Mouse (Mus musculus): ENCODE measurements around the gene AY358078. TPM values are rescaled to one million over a fixed set of nuclear protein-coding genes. Genes with fewer than 3 reads are reported as not detected.
"Not testable (repeated sequence)": the region's sequence is repeated elsewhere in the genome, so short reads cannot be mapped to it uniquely, and the experiment has no call there.

The AY358078 gene
- polyA plus RNA-seq, 1 experiment from 2014 or later: not detected

- Histone ChIP-seq H3K36me3 (ENCODE audit: insufficient read depth, low read length) (no peaks in the 10 kb centered on the region), H3K4me3 (ENCODE audit: low read length) (no peak overlapping the region), H3K4me1 (ENCODE audit: insufficient read depth, low read length) (no peaks in the 10 kb centered on the region), H3K27ac (ENCODE audit: low read length) (no peak overlapping the region), H3K9me3 (ENCODE audit: low read length) (no peaks in the 10 kb centered on the region), H3K9ac (replicated peaks; ENCODE audit: low read length) (no peak overlapping the region), H3K27me3 (ENCODE audit: insufficient read depth, low read length) (no peaks in the 10 kb centered on the region), H3K4me2 (replicated peaks; ENCODE audit: low read depth, low read length) (no peak overlapping the region)
- no peak for ATAC-seq (ENCODE audit: low FRiP score, low TSS enrichment)
- 58% methylated on average over 1 of the region's 1 CpGs for WGBS
Observed at GRCm38 (mm10) chr14:51826625-51827024, 26.8 kb downstream of the AY358078 start.

GRCm38 (mm10) chr14:51827842-51828241 is 28.0 kb downstream of the AY358078 start:
- 21% methylated on average over 5 of the region's 5 CpGs for WGBS
- not testable (repeated sequence) for H3K27ac ChIP-seq (ENCODE audit: low read length); H3K36me3 ChIP-seq (ENCODE audit: insufficient read depth, low read length); H3K27me3 ChIP-seq (ENCODE audit: insufficient read depth, low read length); H3K4me2 ChIP-seq (replicated peaks; ENCODE audit: low read depth, low read length); H3K9ac ChIP-seq (replicated peaks; ENCODE audit: low read length); H3K4me1 ChIP-seq (ENCODE audit: insufficient read depth, low read length); H3K9me3 ChIP-seq (ENCODE audit: low read length); H3K4me3 ChIP-seq (ENCODE audit: low read length)
- peak; percentile 67; the same call in 1 of the 2 replicates for ATAC-seq (ENCODE audit: low FRiP score, low TSS enrichment)

- no peak overlapping the region for H3K9ac ChIP-seq (replicated peaks; ENCODE audit: low read length)
- WGBS: 74% methylated on average over 6 of the region's 6 CpGs
Observed at GRCm38 (mm10) chr14:51829188-51829587, 29.3 kb downstream of the AY358078 start.

GRCm38 (mm10) chr14:51838480-51838879 is 38.6 kb downstream of the AY358078 start:
- WGBS: 26% methylated on average over 2 of the region's 2 CpGs
- H3K9ac ChIP-seq (replicated peaks; ENCODE audit: low read length); H3K36me3 ChIP-seq (ENCODE audit: insufficient read depth, low read length); H3K9me3 ChIP-seq (ENCODE audit: low read length); ATAC-seq (ENCODE audit: low FRiP score, low TSS enrichment); H3K4me1 ChIP-seq (ENCODE audit: insufficient read depth, low read length); H3K4me2 ChIP-seq (replicated peaks; ENCODE audit: low read depth, low read length); H3K27me3 ChIP-seq (ENCODE audit: insufficient read depth, low read length); H3K27ac ChIP-seq (ENCODE audit: low read length); H3K4me3 ChIP-seq (ENCODE audit: low read length): not testable (repeated sequence)

More at GRCm38 (mm10) chr14:51829188-51829587, 29.3 kb downstream of the AY358078 start:
- H3K27me3 ChIP-seq (ENCODE audit: insufficient read depth, low read length): no peaks in the 10 kb centered on the region
- no peak overlapping the region for H3K4me2 ChIP-seq (replicated peaks; ENCODE audit: low read depth, low read length)
- H3K27ac ChIP-seq (ENCODE audit: low read length): no peak overlapping the region
- ATAC-seq (ENCODE audit: low FRiP score, low TSS enrichment): no peak
- no peak overlapping the region for H3K4me3 ChIP-seq (ENCODE audit: low read length)
- H3K4me1 ChIP-seq (ENCODE audit: insufficient read depth, low read length): no peaks in the 10 kb centered on the region
- H3K36me3 ChIP-seq (ENCODE audit: insufficient read depth, low read length): no peaks in the 10 kb centered on the region
- no peaks in the 10 kb centered on the region for H3K9me3 ChIP-seq (ENCODE audit: low read length)

GRCm38 (mm10) chr14:51842250-51842649 is 42.4 kb downstream of the AY358078 start:
- no peaks in the 10 kb centered on the region for H3K27me3 ChIP-seq (ENCODE audit: insufficient read depth, low read length)
- ATAC-seq (ENCODE audit: low FRiP score, low TSS enrichment): no peak
- 63% methylated on average over 1 of the region's 1 CpGs for WGBS
- no peak overlapping the region for H3K9ac ChIP-seq (replicated peaks; ENCODE audit: low read length)
- no peak overlapping the region for H3K27ac ChIP-seq (ENCODE audit: low read length)
- no peak overlapping the region for H3K4me3 ChIP-seq (ENCODE audit: low read length)
- H3K4me2 ChIP-seq (replicated peaks; ENCODE audit: low read depth, low read length): no peak overlapping the region
- no peaks in the 10 kb centered on the region for H3K9me3 ChIP-seq (ENCODE audit: low read length)
- H3K4me1 ChIP-seq (ENCODE audit: insufficient read depth, low read length): no peaks in the 10 kb centered on the region
- H3K36me3 ChIP-seq (ENCODE audit: insufficient read depth, low read length): no peaks in the 10 kb centered on the region

- WGBS: 91% methylated on average over 2 of the region's 2 CpGs
- Histone ChIP-seq H3K4me2 (replicated peaks; ENCODE audit: low read depth, low read length) (no peak overlapping the region), H3K27ac (ENCODE audit: low read length) (no peak overlapping the region), H3K9me3 (ENCODE audit: low read length) (no peaks in the 10 kb centered on the region), H3K4me3 (ENCODE audit: low read length) (no peak overlapping the region), H3K4me1 (ENCODE audit: insufficient read depth, low read length) (no peaks in the 10 kb centered on the region), H3K27me3 (ENCODE audit: insufficient read depth, low read length) (no peaks in the 10 kb centered on the region), H3K36me3 (ENCODE audit: insufficient read depth, low read length) (no peaks in the 10 kb centered on the region), H3K9ac (replicated peaks; ENCODE audit: low read length) (no peak overlapping the region)
- ATAC-seq (ENCODE audit: low FRiP score, low TSS enrichment): no peak
Observed at GRCm38 (mm10) chr14:51842781-51843180, 42.9 kb downstream of the AY358078 start.

GRCm38 (mm10) chr14:51843882-51844281 is 44.0 kb downstream of the AY358078 start:
- no peak overlapping the region for H3K9ac ChIP-seq (replicated peaks; ENCODE audit: low read length)
- no peak for ATAC-seq (ENCODE audit: low FRiP score, low TSS enrichment)
- no peaks in the 10 kb centered on the region for H3K36me3 ChIP-seq (ENCODE audit: insufficient read depth, low read length)
- no peak overlapping the region for H3K4me3 ChIP-seq (ENCODE audit: low read length)
- H3K27ac ChIP-seq (ENCODE audit: low read length): no peak overlapping the region
- no peaks in the 10 kb centered on the region for H3K4me1 ChIP-seq (ENCODE audit: insufficient read depth, low read length)
- H3K27me3 ChIP-seq (ENCODE audit: insufficient read depth, low read length): no peaks in the 10 kb centered on the region
- H3K4me2 ChIP-seq (replicated peaks; ENCODE audit: low read depth, low read length): no peak overlapping the region
- no peaks in the 10 kb centered on the region for H3K9me3 ChIP-seq (ENCODE audit: low read length)

- no peak for ATAC-seq (ENCODE audit: low FRiP score, low TSS enrichment)
- H3K4me1 ChIP-seq (ENCODE audit: insufficient read depth, low read length): no peaks in the 10 kb centered on the region
- no peaks in the 10 kb centered on the region for H3K36me3 ChIP-seq (ENCODE audit: insufficient read depth, low read length)
- H3K4me3 ChIP-seq (ENCODE audit: low read length): no peak overlapping the region
- no peaks in the 10 kb centered on the region for H3K9me3 ChIP-seq (ENCODE audit: low read length)
- no peaks in the 10 kb centered on the region for H3K27me3 ChIP-seq (ENCODE audit: insufficient read depth, low read length)
- 61% methylated on average over 3 of the region's 3 CpGs for WGBS
- no peak overlapping the region for H3K27ac ChIP-seq (ENCODE audit: low read length)
- no peak overlapping the region for H3K9ac ChIP-seq (replicated peaks; ENCODE audit: low read length)
- no peak overlapping the region for H3K4me2 ChIP-seq (replicated peaks; ENCODE audit: low read depth, low read length)
Observed at GRCm38 (mm10) chr14:51846566-51846965, 46.7 kb downstream of the AY358078 start.

- 55% methylated on average over 3 of the region's 3 CpGs for WGBS
- not testable (repeated sequence) for ATAC-seq (ENCODE audit: low FRiP score, low TSS enrichment); H3K27me3 ChIP-seq (ENCODE audit: insufficient read depth, low read length); H3K4me1 ChIP-seq (ENCODE audit: insufficient read depth, low read length); H3K9ac ChIP-seq (replicated peaks; ENCODE audit: low read length); H3K27ac ChIP-seq (ENCODE audit: low read length); H3K36me3 ChIP-seq (ENCODE audit: insufficient read depth, low read length); H3K4me2 ChIP-seq (replicated peaks; ENCODE audit: low read depth, low read length); H3K9me3 ChIP-seq (ENCODE audit: low read length); H3K4me3 ChIP-seq (ENCODE audit: low read length)
Observed at GRCm38 (mm10) chr14:51851006-51851405, 51.2 kb downstream of the AY358078 start.

GRCm38 (mm10) chr14:51853399-51853798 is 53.6 kb downstream of the AY358078 start, which contains the start of gene Ear6:
TSS of gene Ear6 (plus strand) at chr14:51853699.
- ATAC-seq (ENCODE audit: low FRiP score, low TSS enrichment): no peak

GRCm38 (mm10) chr14:51855280-51855679 is 55.4 kb downstream of the AY358078 start:
- ATAC-seq (ENCODE audit: low FRiP score, low TSS enrichment); H3K9ac ChIP-seq (replicated peaks; ENCODE audit: low read length); H3K27me3 ChIP-seq (ENCODE audit: insufficient read depth, low read length); H3K4me1 ChIP-seq (ENCODE audit: insufficient read depth, low read length); H3K27ac ChIP-seq (ENCODE audit: low read length); H3K4me3 ChIP-seq (ENCODE audit: low read length); H3K4me2 ChIP-seq (replicated peaks; ENCODE audit: low read depth, low read length); H3K36me3 ChIP-seq (ENCODE audit: insufficient read depth, low read length); H3K9me3 ChIP-seq (ENCODE audit: low read length): not testable (repeated sequence)
- WGBS: 78% methylated on average over 7 of the region's 7 CpGs

More at GRCm38 (mm10) chr14:51853399-51853798, 53.6 kb downstream of the AY358078 start, which contains the start of gene Ear6:
- Histone ChIP-seq H3K4me3 (ENCODE audit: low read length) (no peak within 1 kb of the TSS), H3K4me2 (replicated peaks; ENCODE audit: low read depth, low read length) (no peak within 1 kb of the TSS), H3K27me3 (ENCODE audit: insufficient read depth, low read length) (no peaks in the 10 kb centered on the region), H3K4me1 (ENCODE audit: insufficient read depth, low read length) (no peaks in the 10 kb centered on the region), H3K9ac (replicated peaks; ENCODE audit: low read length) (no peak within 1 kb of the TSS), H3K9me3 (ENCODE audit: low read length) (no peaks in the 10 kb centered on the region), H3K36me3 (ENCODE audit: insufficient read depth, low read length) (no peaks in the 10 kb centered on the region), H3K27ac (ENCODE audit: low read length) (no peak within 1 kb of the TSS)
